Mouse (Mus musculus) erythroblast, embryonic 14.5 days (primary cell): ENCODE results near the gene Dnajb1. TPM values are rescaled to one million over a fixed set of nuclear protein-coding genes. Genes with fewer than 3 reads are reported as not detected.

ENCODE experiments used
- H3K27me3 ChIP-seq: 2 replicates; pipeline ENCODE4 v1.6.1; 2012; ENCODE audit warnings: inconsistent platforms; ENCODE audit not compliant: control insufficient read depth
- H3K36me3 ChIP-seq: 2 replicates; pipeline ENCODE4 v1.6.1; 2012; ENCODE audit warnings: mild to moderate bottlenecking, inconsistent platforms; ENCODE audit not compliant: control insufficient read depth
- H3K4me1 ChIP-seq: 2 replicates; pipeline ENCODE4 v1.6.1; 2012; ENCODE audit warnings: inconsistent platforms; ENCODE audit not compliant: control insufficient read depth
- H3K4me3 ChIP-seq: replicated peaks from 2 replicates; pipeline ENCODE3; 2012; ENCODE audit warnings: moderate library complexity, mild to moderate bottlenecking, inconsistent platforms
- H3K9me3 ChIP-seq: 2 replicates; pipeline ENCODE4 v1.6.1; 2012; ENCODE audit warnings: low read length, inconsistent platforms, mixed read lengths; ENCODE audit not compliant: control insufficient read depth
- GATA1 ChIP-seq: IDR thresholded peaks from 2 replicates; pipeline ENCODE4 v1.6.1; 2012; ENCODE audit warnings: low read length, inconsistent platforms, mixed read lengths
- TAL1 ChIP-seq: IDR thresholded peaks from 3 replicates; pipeline ENCODE4 v1.6.1; 2012; ENCODE audit warnings: low read length, inconsistent platforms, mixed read lengths
- polyA plus RNA-seq: library from polyadenylated mRNA; stranded (reverse); fragments of >175 nt; gene quantifications from 2 replicates; pipeline ENCODE4 v1.2.3, GENCODE M21; 2012

Dnajb1 gene
- polyA plus RNA-seq, 1 experiment, result 20.5 TPM

GRCm38 (mm10) chr8:83599814-83600213 lies 8.2 kb upstream of the Dnajb1 start:
- H3K36me3 ChIP-seq, result peaks cover 24% of the 10 kb centered on the region
- no peaks in the 10 kb centered on the region for H3K27me3 ChIP-seq
- TF ChIP-seq GATA1, result peak; percentile 62
- no peak for TF ChIP-seq TAL1
- H3K4me3 ChIP-seq, result peak overlapping the region; percentile 37
- H3K9me3 ChIP-seq, result no peaks in the 10 kb centered on the region
- peaks cover 65% of the 10 kb centered on the region for H3K4me1 ChIP-seq

- Histone ChIP-seq H3K27me3 (no peaks in the 10 kb centered on the region), H3K36me3 (peaks cover 37% of the 10 kb centered on the region), H3K4me1 (peaks cover 85% of the 10 kb centered on the region), H3K4me3 (no peak overlapping the region), H3K9me3 (no peaks in the 10 kb centered on the region)
- TF ChIP-seq GATA1, result no peak
- no peak for TF ChIP-seq TAL1
Observed at GRCm38 (mm10) chr8:83602650-83603029, 5.4 kb upstream of the Dnajb1 start.

- peaks cover 72% of the 10 kb centered on the region for H3K4me1 ChIP-seq
- no peak for TF ChIP-seq TAL1
- TF ChIP-seq GATA1, result no peak
- H3K4me3 ChIP-seq, result peak overlapping the region; percentile 79
- H3K36me3 ChIP-seq, result peaks cover 70% of the 10 kb centered on the region
- no peaks in the 10 kb centered on the region for H3K27me3 ChIP-seq
- no peaks in the 10 kb centered on the region for H3K9me3 ChIP-seq
Observed at GRCm38 (mm10) chr8:83608398-83608829, 421 bp downstream of the Dnajb1 start.

- Histone ChIP-seq H3K27me3 (no peaks in the 10 kb centered on the region), H3K36me3 (peaks cover 73% of the 10 kb centered on the region), H3K4me3 (peak overlapping the region; percentile 79), H3K9me3 (no peaks in the 10 kb centered on the region), H3K4me1 (peaks cover 67% of the 10 kb centered on the region)
- TF ChIP-seq GATA1 (no peak), TAL1 (no peak)
Observed at GRCm38 (mm10) chr8:83609086-83609485, 1.1 kb downstream of the Dnajb1 start.

- Histone ChIP-seq H3K36me3 (peaks cover 72% of the 10 kb centered on the region), H3K27me3 (no peaks in the 10 kb centered on the region), H3K4me1 (peaks cover 62% of the 10 kb centered on the region), H3K4me3 (peak overlapping the region; percentile 79), H3K9me3 (no peaks in the 10 kb centered on the region)
- TF ChIP-seq TAL1, result no peak
- TF ChIP-seq GATA1, result no peak
Observed at GRCm38 (mm10) chr8:83609547-83610180, 1.7 kb downstream of the Dnajb1 start.

GRCm38 (mm10) chr8:83611921-83612320 lies 3.9 kb downstream of the Dnajb1 start:
- Histone ChIP-seq H3K36me3 (peaks cover 74% of the 10 kb centered on the region), H3K4me1 (peaks cover 39% of the 10 kb centered on the region), H3K9me3 (no peaks in the 10 kb centered on the region), H3K4me3 (no peak overlapping the region), H3K27me3 (no peaks in the 10 kb centered on the region)
- TF ChIP-seq GATA1 (no peak), TAL1 (no peak)

GRCm38 (mm10) chr8:83613695-83614094 lies 5.7 kb downstream of the Dnajb1 start:
- Histone ChIP-seq H3K4me1 (peaks cover 35% of the 10 kb centered on the region), H3K4me3 (no peak overlapping the region), H3K9me3 (no peaks in the 10 kb centered on the region), H3K36me3 (peaks cover 73% of the 10 kb centered on the region), H3K27me3 (no peaks in the 10 kb centered on the region)
- no peak for TF ChIP-seq TAL1
- no peak for TF ChIP-seq GATA1

- peaks cover 46% of the 10 kb centered on the region for H3K36me3 ChIP-seq
- peaks cover 18% of the 10 kb centered on the region for H3K4me1 ChIP-seq
- H3K4me3 ChIP-seq, result no peak overlapping the region
- no peaks in the 10 kb centered on the region for H3K27me3 ChIP-seq
- no peaks in the 10 kb centered on the region for H3K9me3 ChIP-seq
- no peak for TF ChIP-seq GATA1
- no peak for TF ChIP-seq TAL1
Observed at GRCm38 (mm10) chr8:83616625-83617024, 8.6 kb downstream of the Dnajb1 start.

GRCm38 (mm10) chr8:83617111-83617510 lies 9.1 kb downstream of the Dnajb1 start:
- H3K27me3 ChIP-seq, result no peaks in the 10 kb centered on the region
- TF ChIP-seq TAL1 (no peak), GATA1 (no peak)

GRCm38 (mm10) chr8:83618566-83618965 lies 10.6 kb downstream of the Dnajb1 start:
- Histone ChIP-seq H3K4me1 (peaks cover 26% of the 10 kb centered on the region), H3K27me3 (no peaks in the 10 kb centered on the region), H3K36me3 (peaks cover 26% of the 10 kb centered on the region), H3K4me3 (no peak overlapping the region), H3K9me3 (no peaks in the 10 kb centered on the region)
- TF ChIP-seq TAL1, result no peak
- TF ChIP-seq GATA1, result no peak

More at GRCm38 (mm10) chr8:83617111-83617510, 9.1 kb downstream of the Dnajb1 start:
- H3K36me3 ChIP-seq, result peaks cover 41% of the 10 kb centered on the region
- H3K9me3 ChIP-seq, result no peaks in the 10 kb centered on the region
- H3K4me3 ChIP-seq, result no peak overlapping the region
- H3K4me1 ChIP-seq, result peaks cover 18% of the 10 kb centered on the region
